Mouse (Mus musculus) forebrain, embryonic 14.5 days (tissue): ENCODE data around the gene Ambp. TPM values are rescaled to one million over a fixed set of nuclear protein-coding genes. Genes with fewer than 3 reads are reported as not detected.
A peak's percentile ranks its signal among the peaks of the same experiment; 100 is the strongest.

Source experiments
- ATAC-seq: fragments of 200-750 bp; cut with Nextera tagmentation; 2 replicates; pipeline ENCODE4 v1.8.0; 2017; ENCODE audit warnings: mild to moderate bottlenecking, moderate library complexity
- DNase-seq: peaks from one replicate; pipeline ENCODE4 v3.0.0-alpha.2; 2015; ENCODE audit warnings: low spot score
- H3K27ac ChIP-seq: fragments of 300-500 bp; sonication (generic); 2 replicates; pipeline ENCODE4 v1.5.1; 2014; ENCODE audit warnings: low read depth, mild to moderate bottlenecking, control low read depth, low read length, moderate library complexity
- H3K27me3 ChIP-seq: fragments of 300-500 bp; sonication (generic); replicated peaks from 2 replicates; pipeline ENCODE4 v1.6.1; 2014; ENCODE audit warnings: low read length, control low read depth, mixed read lengths; ENCODE audit not compliant: control insufficient read depth, insufficient read depth
- H3K36me3 ChIP-seq: fragments of 300-500 bp; sonication (generic); 2 replicates; pipeline ENCODE4 v1.6.1; 2014; ENCODE audit warnings: low read length, control low read depth; ENCODE audit not compliant: control insufficient read depth, insufficient read depth
- H3K4me1 ChIP-seq: fragments of 300-500 bp; sonication (generic); 2 replicates; pipeline ENCODE4 v1.6.1; 2014; ENCODE audit warnings: antibody characterized with exemption, low read length, control low read depth; ENCODE audit not compliant: control insufficient read depth, insufficient read depth
- H3K4me2 ChIP-seq: fragments of 300-500 bp; sonication (generic); 2 replicates; pipeline ENCODE4 v1.6.1; 2014; ENCODE audit warnings: mild to moderate bottlenecking, control low read depth, low read length
- H3K4me3 ChIP-seq: fragments of 300-500 bp; sonication (generic); 2 replicates; pipeline ENCODE4 v1.5.1; 2014; ENCODE audit warnings: low read depth, low read length, control low read depth
- H3K9ac ChIP-seq: fragments of 300-500 bp; sonication (generic); 2 replicates; pipeline ENCODE4 v1.6.1; 2014; ENCODE audit warnings: mild to moderate bottlenecking, low read length, control low read depth, moderate library complexity
- H3K9me3 ChIP-seq: fragments of 300-500 bp; sonication (generic); replicated peaks from 2 replicates; pipeline ENCODE4 v1.6.1; 2016; ENCODE audit warnings: low read length, control low read depth, mixed read lengths; ENCODE audit not compliant: control insufficient read depth
- WGBS: fragments of 180-500 bp; shearing (Covaris S2); extraction: QIAGEN DNeasy Blood & Tissue Kit; methylation state at CpG from one replicate; pipeline ENCODE4 v1.1.7; 2014; 5-methylcytosine and 5-hydroxymethylcytosine counted together
- polyA plus RNA-seq: library from polyadenylated mRNA; unstranded; fragments of >200 nt; fragmentation: Nextera tagmentation; extraction: Ambion mirVana; gene quantifications from 2 replicates; pipeline ENCODE4 v1.2.1, GENCODE M21; 2014

Ambp gene
- polyA plus RNA-seq, 1 experiment from 2014 or later: not detected

GRCm38 (mm10) chr4:63147268-63147667 is 7.3 kb downstream of the Ambp start:
- no peak overlapping the region for H3K4me2 ChIP-seq
- WGBS: 91% methylated on average over 6 of the region's 6 CpGs
- no peak for ATAC-seq
- H3K9ac ChIP-seq: no peak overlapping the region
- H3K4me1 ChIP-seq: no peaks in the 10 kb centered on the region
- H3K36me3 ChIP-seq: no peaks in the 10 kb centered on the region
- no peak for DNase-seq
- no peak overlapping the region for H3K27ac ChIP-seq
- H3K4me3 ChIP-seq: no peak overlapping the region
- H3K27me3 ChIP-seq: no peaks in the 10 kb centered on the region
- no peaks in the 10 kb centered on the region for H3K9me3 ChIP-seq

GRCm38 (mm10) chr4:63129891-63130624 is 24.5 kb downstream of the Ambp start:
- DNase-seq: no peak
- no peak for ATAC-seq
- Histone ChIP-seq H3K36me3 (peaks cover 32% of the 10 kb centered on the region), H3K9me3 (no peaks in the 10 kb centered on the region), H3K4me1 (no peaks in the 10 kb centered on the region), H3K27ac (no peak overlapping the region), H3K27me3 (no peaks in the 10 kb centered on the region), H3K4me2 (no peak overlapping the region), H3K9ac (no peak overlapping the region), H3K4me3 (no peak overlapping the region)
- 92% methylated on average over 5 of the region's 5 CpGs for WGBS

- H3K27me3 ChIP-seq: no peaks in the 10 kb centered on the region
- H3K4me2 ChIP-seq: no peak overlapping the region
- no peak overlapping the region for H3K4me3 ChIP-seq
- DNase-seq (peak; percentile 27), ATAC-seq (peak; percentile 34; the same call in 1 of the 2 replicates)
- peaks cover 15% of the 10 kb centered on the region for H3K36me3 ChIP-seq
- no peaks in the 10 kb centered on the region for H3K4me1 ChIP-seq
- no peaks in the 10 kb centered on the region for H3K9me3 ChIP-seq
- no peak overlapping the region for H3K9ac ChIP-seq
- 15% methylated on average over 8 of the region's 8 CpGs for WGBS
- H3K27ac ChIP-seq: no peak overlapping the region
These were observed 29.6 kb downstream of the Ambp start for GRCm38 (mm10) chr4:63124861-63125466.

GRCm38 (mm10) chr4:63118639-63119437 is 35.8 kb downstream of the Ambp start:
- Histone ChIP-seq H3K4me2 (no peak overlapping the region), H3K9me3 (no peaks in the 10 kb centered on the region), H3K4me1 (no peaks in the 10 kb centered on the region), H3K27me3 (no peaks in the 10 kb centered on the region), H3K27ac (no peak overlapping the region), H3K36me3 (peaks cover 23% of the 10 kb centered on the region), H3K9ac (no peak overlapping the region), H3K4me3 (no peak overlapping the region)
- DNase-seq (peak; percentile 92), ATAC-seq (peak; percentile 89)
- WGBS: 94% methylated on average over 5 of the region's 5 CpGs

GRCm38 (mm10) chr4:63105651-63106050 is 48.9 kb downstream of the Ambp start:
- Histone ChIP-seq H3K27me3 (no peaks in the 10 kb centered on the region), H3K27ac (no peak overlapping the region), H3K9me3 (no peaks in the 10 kb centered on the region), H3K36me3 (peaks cover 20% of the 10 kb centered on the region), H3K4me1 (no peaks in the 10 kb centered on the region), H3K9ac (no peak overlapping the region), H3K4me2 (no peak overlapping the region), H3K4me3 (no peak overlapping the region)
- 88% methylated on average over 8 of the region's 8 CpGs for WGBS
- DNase-seq (peak; percentile 15), ATAC-seq (no peak)

- 95% methylated on average over 4 of the region's 4 CpGs for WGBS
These were observed 52.6 kb downstream of the Ambp start for GRCm38 (mm10) chr4:63102025-63102424.

GRCm38 (mm10) chr4:63100478-63100877 is 54.1 kb downstream of the Ambp start:
- Histone ChIP-seq H3K4me2 (no peak overlapping the region), H3K9ac (no peak overlapping the region), H3K36me3 (peaks cover 31% of the 10 kb centered on the region), H3K27me3 (no peaks in the 10 kb centered on the region), H3K4me1 (no peaks in the 10 kb centered on the region), H3K9me3 (no peaks in the 10 kb centered on the region), H3K27ac (no peak overlapping the region), H3K4me3 (no peak overlapping the region)
- DNase-seq (no peak), ATAC-seq (no peak)
- WGBS: 93% methylated on average over 11 of the region's 11 CpGs

More at GRCm38 (mm10) chr4:63102025-63102424, 52.6 kb downstream of the Ambp start:
- DNase-seq: no peak
- H3K27me3 ChIP-seq: no peaks in the 10 kb centered on the region
- ATAC-seq: no peak
- H3K4me3 ChIP-seq: no peak overlapping the region
- H3K4me2 ChIP-seq: no peak overlapping the region
- H3K4me1 ChIP-seq: no peaks in the 10 kb centered on the region
- peaks cover 26% of the 10 kb centered on the region for H3K36me3 ChIP-seq
- no peaks in the 10 kb centered on the region for H3K9me3 ChIP-seq
- no peak overlapping the region for H3K27ac ChIP-seq
- no peak overlapping the region for H3K9ac ChIP-seq

- no peak overlapping the region for H3K9ac ChIP-seq
- no peak overlapping the region for H3K4me2 ChIP-seq
- H3K9me3 ChIP-seq: no peaks in the 10 kb centered on the region
- H3K4me3 ChIP-seq: no peak overlapping the region
- WGBS: 95% methylated on average over 1 of the region's 1 CpGs
- H3K27ac ChIP-seq: no peak overlapping the region
- H3K4me1 ChIP-seq: no peaks in the 10 kb centered on the region
- H3K27me3 ChIP-seq: no peaks in the 10 kb centered on the region
- no peak for ATAC-seq
- H3K36me3 ChIP-seq: peaks cover 20% of the 10 kb centered on the region; the same call in 1 of the 2 replicates
- DNase-seq: no peak
These were observed 57.0 kb downstream of the Ambp start for GRCm38 (mm10) chr4:63097603-63098002.
